Comparison of ENCODE assay signal across 10 mouse cellular contexts in the genomic region with DNA sequence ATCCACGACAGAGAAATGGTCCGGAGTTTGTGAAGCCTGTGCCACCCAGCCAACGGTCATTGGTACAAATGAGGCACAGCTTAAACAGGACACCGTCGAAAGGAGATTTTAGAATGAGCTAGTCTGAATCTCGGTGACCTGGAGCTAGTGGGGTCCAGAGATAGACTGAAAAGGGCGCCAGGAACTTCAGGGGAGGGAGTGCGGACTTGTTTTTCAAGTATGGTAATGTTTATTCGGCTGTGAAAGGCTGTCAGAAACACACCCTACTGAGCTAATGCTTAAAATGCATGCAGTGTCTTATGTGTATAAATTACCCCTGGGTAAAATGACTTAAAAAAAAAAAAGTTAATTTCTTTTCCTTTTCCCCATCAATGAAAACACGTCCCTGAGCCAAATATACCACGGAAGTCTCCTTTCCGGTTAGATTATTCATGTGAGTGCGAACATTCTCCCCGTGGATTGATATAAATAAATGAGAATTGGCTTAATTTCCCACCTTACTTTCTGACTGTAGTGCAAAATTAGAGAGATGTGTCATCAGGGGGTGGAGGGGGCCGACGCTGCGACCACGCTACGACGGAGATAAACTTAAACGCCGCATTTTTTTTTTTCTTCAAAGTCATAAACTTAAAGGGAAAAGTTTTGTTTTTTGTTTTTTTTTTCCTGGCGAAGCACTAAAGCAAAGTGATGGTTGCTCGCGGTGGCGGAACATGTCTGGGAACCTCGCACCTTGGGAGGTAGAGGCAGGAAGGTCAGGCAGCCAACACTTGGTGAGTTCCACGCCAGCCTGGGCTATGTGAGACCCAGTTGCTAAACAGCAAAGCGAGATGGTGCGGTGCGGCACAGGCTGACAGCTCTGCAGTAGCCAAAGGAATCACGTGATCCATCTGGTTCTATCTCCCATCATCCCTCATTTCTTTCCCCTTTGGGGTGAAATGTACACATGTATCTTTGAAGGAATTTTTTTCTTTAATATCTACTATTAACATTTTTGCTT. TPM values are rescaled to one million over a fixed set of nuclear protein-coding genes. Genes with fewer than 3 reads are reported as not detected.
A peak's percentile ranks its signal among the peaks of the same experiment; 100 is the strongest.
DNase-seq lines count a peak whose midpoint lies in the region; ATAC-seq and TF ChIP-seq lines count a peak whose summit lies in the region.
"Had no signal": no experiment of that assay in that cellular context is flagged by ENCODE, and none has a peak within 500 bp of the region (broad histone marks: within the 10 kb centered on the region; RNA-seq: fewer than 3 reads in every experiment).

No protein-coding gene starts in this region.

- H3K9ac ChIP-seq in heart, adult 2 months (ENCODE audit: low read depth, low read length): no peak overlapping the region
- no peak overlapping the region for H3K9ac ChIP-seq in stomach, embryonic 15.5 days

- intact Hi-C loops in heart, adult 2 months (cut with DNase I): no loop called here

- no peak for ATAC-seq in stomach, embryonic 15.5 days (ENCODE audit: insufficient read depth, low FRiP score, low read depth)

- no peak for TF ChIP-seq POLR2A in heart, adult 2 months (IDR thresholded peaks at IDR 0.05; ENCODE audit: insufficient read depth, low read depth, low read length)
- no peak for TF ChIP-seq POLR2A in spleen, adult 2 months (IDR thresholded peaks at IDR 0.05; ENCODE audit: low read depth, low read length)

- H3K4me3 ChIP-seq in heart, adult 2 months: peak overlapping the region; percentile 39
- H3K4me3 ChIP-seq in spleen, adult 2 months (ENCODE audit: extremely low read depth, insufficient read depth, insufficient read length): peak overlapping the region; percentile 35
- peak overlapping the region; percentile 12; the same call in 1 of the 2 replicates for H3K4me3 ChIP-seq in stomach, embryonic 15.5 days (replicated peaks)

- 15% methylated on average over 32 of the region's 32 CpGs for WGBS in heart, adult 2 months
- 18% methylated on average over 32 of the region's 32 CpGs for WGBS in spleen, adult 2 months
- WGBS in stomach, embryonic 15.5 days: 10% methylated on average over 32 of the region's 32 CpGs

- H3K36me3 ChIP-seq in heart, adult 2 months (ENCODE audit: control insufficient read depth, insufficient read depth, low read length): no peaks in the 10 kb centered on the region
- H3K36me3 ChIP-seq in spleen, adult 2 months (ENCODE audit: control insufficient read depth, insufficient read depth, low read length): no peaks in the 10 kb centered on the region
- no peaks in the 10 kb centered on the region for H3K36me3 ChIP-seq in stomach, embryonic 15.5 days

- no peaks in the 10 kb centered on the region for H3K79me2 ChIP-seq in heart, adult 2 months (replicated peaks; ENCODE audit: control insufficient read depth, insufficient read depth, low read length)

- H3K9me3 ChIP-seq in stomach, embryonic 15.5 days: no peaks in the 10 kb centered on the region

- H3K4me1 ChIP-seq in heart, adult 2 months (ENCODE audit: control insufficient read depth, insufficient read depth, low read length): peaks cover 5% of the 10 kb centered on the region
- peaks cover 17% of the 10 kb centered on the region for H3K4me1 ChIP-seq in spleen, adult 2 months (ENCODE audit: control insufficient read depth, insufficient read depth, insufficient read length)
- H3K4me1 ChIP-seq in stomach, embryonic 15.5 days: peaks cover 6% of the 10 kb centered on the region; the same call in 1 of the 2 replicates

- H3K27me3 ChIP-seq in heart, adult 2 months (ENCODE audit: control insufficient read depth, insufficient read depth, low read length): no peaks in the 10 kb centered on the region
- no peaks in the 10 kb centered on the region for H3K27me3 ChIP-seq in spleen, adult 2 months (ENCODE audit: control insufficient read depth, insufficient read depth, low read length)
- H3K27me3 ChIP-seq in stomach, embryonic 15.5 days (replicated peaks): no peaks in the 10 kb centered on the region

- no peak for DNase-seq in heart, adult 2 months
- DNase-seq in heart, adult 18-20 months: no peak
- DNase-seq in spleen, adult 2 months (ENCODE audit: low read depth in 1 of 2, low spot score in 2 of 2): no peak
- no peak for DNase-seq in spleen, postnatal 36 days (ENCODE audit: low spot score in 2 of 2)
- DNase-seq in kidney, postnatal 10 days: peak; percentile 28
- no peak for DNase-seq in right cerebral cortex, postnatal 25 days
- DNase-seq in T-cell, adult 2 months (ENCODE audit: low spot score): no peak
- DNase-seq: cerebellum, adult 8-10 months had no signal

- H3K4me2 ChIP-seq in stomach, embryonic 15.5 days: peak overlapping the region; percentile 50

- TF ChIP-seq CTCF in heart, adult 2 months (IDR thresholded peaks at IDR 0.05): no peak
- no peak for TF ChIP-seq CTCF in spleen, adult 2 months (IDR thresholded peaks at IDR 0.05; ENCODE audit: extremely low read depth, insufficient read depth, insufficient read length, insufficient replicate concordance)

- TF ChIP-seq EP300 in heart, adult 2 months (IDR thresholded peaks at IDR 0.05; ENCODE audit: insufficient read depth, low read depth, low read length): no peak

- H3K27ac ChIP-seq in heart, adult 2 months: peak overlapping the region; percentile 56
- H3K27ac ChIP-seq in spleen, adult 2 months (ENCODE audit: insufficient read depth, low read length): peak overlapping the region; percentile 50; the same call in 1 of the 2 replicates
- no peak overlapping the region for H3K27ac ChIP-seq in stomach, embryonic 15.5 days

RNA-seq across cellular contexts. Expression of a gene that starts 12.4 kb away (rescaled TPM):
- 10 to 100 TPM; 17.2 to 20.5 TPM for total RNA-seq in heart, adult 2 months (2021)
- 24.6 and 27.9 TPM in 2 replicates for polyA plus RNA-seq in heart, adult 2 months (2012; rRNA removed)
- 10 to 100 TPM; 12.7 to 21.2 TPM for total RNA-seq in heart, adult 18-20 months (2021)
- 56.6 and 90.2 TPM in 2 replicates for polyA plus RNA-seq in spleen, adult 2 months (2012; rRNA removed)
- 11.5 and 20.9 TPM in 2 replicates for polyA plus RNA-seq in stomach, embryonic 15.5 days (2015; fragmentation: Nextera tagmentation; extraction: Ambion mirVana)

RNA-seq across cellular contexts. Expression of a gene that starts 46.5 kb away (rescaled TPM):
- not detected for total RNA-seq in heart, adult 2 months (2021)
- not detected in 2 replicates for polyA plus RNA-seq in heart, adult 2 months (2012; rRNA removed)
- total RNA-seq in heart, adult 18-20 months (2021): not detected
- not detected in 2 replicates for polyA plus RNA-seq in spleen, adult 2 months (2012; rRNA removed)
- not detected in 2 replicates for polyA plus RNA-seq in stomach, embryonic 15.5 days (2015; fragmentation: Nextera tagmentation; extraction: Ambion mirVana)
- total RNA-seq: layer of hippocampus, adult 8-10 months had no signal

RNA-seq across cellular contexts. Expression of a gene that starts 46.6 kb away (rescaled TPM):
- 10 to 100 TPM; 12.8 to 13.8 TPM for total RNA-seq in heart, adult 2 months (2021)
- 15.3 and 16.9 TPM in 2 replicates for polyA plus RNA-seq in heart, adult 2 months (2012; rRNA removed)
- total RNA-seq in heart, adult 18-20 months (2021): 10 to 100 TPM; 12.5 to 13.3 TPM
- 15.5 and 17.7 TPM in 2 replicates for polyA plus RNA-seq in spleen, adult 2 months (2012; rRNA removed)
- 12.2 and 14.8 TPM in 2 replicates for polyA plus RNA-seq in stomach, embryonic 15.5 days (2015; fragmentation: Nextera tagmentation; extraction: Ambion mirVana)

RNA-seq across cellular contexts. Expression of a gene that starts 49.2 kb away (rescaled TPM):
- total RNA-seq in heart, adult 2 months (2021): not detected
- polyA plus RNA-seq in heart, adult 2 months (2012; rRNA removed): 0.47 TPM in 1 of 2 replicates, not detected in the other
- not detected for total RNA-seq in heart, adult 18-20 months (2021)
- polyA plus RNA-seq in spleen, adult 2 months (2012; rRNA removed): not detected in 2 replicates
- 0.93 and 1.3 TPM in 2 replicates for polyA plus RNA-seq in stomach, embryonic 15.5 days (2015; fragmentation: Nextera tagmentation; extraction: Ambion mirVana)
- total RNA-seq: layer of hippocampus, adult 8-10 months had no signal
